Mouse (Mus musculus) ZHBTc4 (cell line): ENCODE results near the gene Gstp2.
"Not testable (repeated sequence)": the region's sequence is repeated elsewhere in the genome, so short reads cannot be mapped to it uniquely, and the experiment has no call there.

ENCODE experiments used
- DNase-seq: peaks from one replicate; pipeline ENCODE4 v3.0.0-alpha.2; 2011; ENCODE audit warnings: low read depth, low spot score

Gene Gstp2

GRCm38 (mm10) chr19:4051016-4051415, 5.2 kb upstream of the Gstp2 start:
- peak; percentile 68 for DNase-seq

- not testable (repeated sequence) for DNase-seq
Observed at GRCm38 (mm10) chr19:4049069-4049468, 3.2 kb upstream of the Gstp2 start.

GRCm38 (mm10) chr19:4047859-4048258, 2.0 kb upstream of the Gstp2 start:
- DNase-seq: peak; percentile 92

GRCm38 (mm10) chr19:4046866-4047254, 1.0 kb upstream of the Gstp2 start:
- DNase-seq: peak; percentile 88

- not testable (repeated sequence) for DNase-seq
Observed at GRCm38 (mm10) chr19:4044109-4044508, 1.7 kb downstream of the Gstp2 start.

GRCm38 (mm10) chr19:4042124-4042523, 3.7 kb downstream of the Gstp2 start:
- DNase-seq: peak; percentile 93

GRCm38 (mm10) chr19:4041500-4041899, 4.3 kb downstream of the Gstp2 start:
- DNase-seq: not testable (repeated sequence)

- peak; percentile 68 for DNase-seq
Observed at GRCm38 (mm10) chr19:4040941-4041340, 4.9 kb downstream of the Gstp2 start.

GRCm38 (mm10) chr19:4037788-4038232, 8.0 kb downstream of the Gstp2 start, which contains the start of gene Gstp1:
Gene Gstp1 (minus strand): TSS chr19:4037985.
- peak; percentile 82 for DNase-seq

- not testable (repeated sequence) for DNase-seq
Observed at GRCm38 (mm10) chr19:4037154-4037787, 8.6 kb downstream of the Gstp2 start.

- no peak for DNase-seq
Observed at GRCm38 (mm10) chr19:4036327-4037045, 9.3 kb downstream of the Gstp2 start.

- DNase-seq: no peak
Observed at GRCm38 (mm10) chr19:4033742-4034141, 12.1 kb downstream of the Gstp2 start.

- no peak for DNase-seq
Observed at GRCm38 (mm10) chr19:4033298-4033697, 12.5 kb downstream of the Gstp2 start.

GRCm38 (mm10) chr19:4032668-4033067, 13.2 kb downstream of the Gstp2 start:
- no peak for DNase-seq

- DNase-seq: no peak
Observed at GRCm38 (mm10) chr19:4027576-4027975, 18.2 kb downstream of the Gstp2 start.

- no peak for DNase-seq
Observed at GRCm38 (mm10) chr19:4023185-4023584, 22.6 kb downstream of the Gstp2 start.

- peak; percentile 90 for DNase-seq
Observed at GRCm38 (mm10) chr19:4018743-4019583, 26.9 kb downstream of the Gstp2 start.

GRCm38 (mm10) chr19:4017921-4018587, 27.8 kb downstream of the Gstp2 start:
- DNase-seq: peak; percentile 33

GRCm38 (mm10) chr19:4015635-4016034, 30.2 kb downstream of the Gstp2 start:
- peak; percentile 31 for DNase-seq

GRCm38 (mm10) chr19:4014802-4015201, 31.0 kb downstream of the Gstp2 start:
- DNase-seq: no peak

- DNase-seq: no peak
Observed at GRCm38 (mm10) chr19:4013066-4013465, 32.8 kb downstream of the Gstp2 start.
